ENCODE assay signal across 17 mouse cellular contexts in genomic region chr14:118237786-118238185, GRCm38 (mm10). TPM values are rescaled to one million over a fixed set of nuclear protein-coding genes. Genes with fewer than 3 reads are reported as not detected.
A peak's percentile ranks its signal among the peaks of the same experiment; 100 is the strongest.
DNase-seq lines count a peak whose midpoint lies in the region; ATAC-seq lines count a peak whose summit lies in the region.
"Had no signal": no experiment of that assay in that cellular context is flagged by ENCODE, and none has a peak within 500 bp of the region (broad histone marks: within the 10 kb centered on the region; RNA-seq: fewer than 3 reads in every experiment).

No protein-coding gene starts in this region.

- H3K4me3 ChIP-seq in lung, embryonic 15.5 days: no peak overlapping the region
- H3K4me3 ChIP-seq in hindbrain, embryonic 11.5 days (ENCODE audit: low read depth, low read length): peak overlapping the region; percentile 74
- H3K4me3 ChIP-seq in midbrain, embryonic 16.5 days (ENCODE audit: low read depth, low read length): peak overlapping the region; percentile 59

- H3K27me3 ChIP-seq in lung, embryonic 15.5 days: peaks cover 74% of the 10 kb centered on the region
- peaks cover 19% of the 10 kb centered on the region for H3K27me3 ChIP-seq in hindbrain, embryonic 11.5 days (ENCODE audit: control insufficient read depth, insufficient read depth, low read length)
- peaks cover 5% of the 10 kb centered on the region for H3K27me3 ChIP-seq in midbrain, embryonic 16.5 days (ENCODE audit: control insufficient read depth, insufficient read depth, low read depth, low read length)

- H3K27ac ChIP-seq in lung, embryonic 15.5 days: no peak overlapping the region
- no peak overlapping the region for H3K27ac ChIP-seq in hindbrain, embryonic 11.5 days (ENCODE audit: low read depth, low read length)
- H3K27ac ChIP-seq in midbrain, embryonic 16.5 days (ENCODE audit: low read length): peak overlapping the region; percentile 57; the same call in 1 of the 2 replicates
- H3K27ac ChIP-seq: limb, embryonic 10.5 days had no signal

- no peaks in the 10 kb centered on the region for H3K36me3 ChIP-seq in lung, embryonic 15.5 days
- no peaks in the 10 kb centered on the region for H3K36me3 ChIP-seq in hindbrain, embryonic 11.5 days (ENCODE audit: control insufficient read depth, insufficient read depth, low read length)
- no peaks in the 10 kb centered on the region for H3K36me3 ChIP-seq in midbrain, embryonic 16.5 days (ENCODE audit: control insufficient read depth, insufficient read depth, low read length)
- H3K36me3 ChIP-seq: limb, embryonic 10.5 days had no signal

- WGBS in lung, embryonic 15.5 days: 7% methylated on average over 6 of the region's 6 CpGs
- WGBS in hindbrain, embryonic 11.5 days: 4% methylated on average over 6 of the region's 6 CpGs
- 5% methylated on average over 6 of the region's 6 CpGs for WGBS in midbrain, embryonic 16.5 days

- DNase-seq in lung, adult 18-20 months: no peak
- DNase-seq in hindbrain, embryonic 11.5 days (ENCODE audit: low spot score): peak; percentile 20
- no peak for DNase-seq in adrenal gland, postnatal 10 days
- DNase-seq in lung, postnatal 14 days: no peak
- DNase-seq in lung, postnatal 25 days (ENCODE audit: low spot score): no peak
- DNase-seq in right cerebral cortex, adult 18-20 months: no peak
- DNase-seq: gastrocnemius, postnatal 25 days; kidney, adult 18-20 months; lung, adult 2 months; right cerebral cortex, postnatal 14 days had no signal

- H3K4me2 ChIP-seq in lung, embryonic 15.5 days: peak overlapping the region; percentile 92; the same call in 1 of the 2 replicates
- peak overlapping the region; percentile 87 for H3K4me2 ChIP-seq in hindbrain, embryonic 11.5 days (replicated peaks; ENCODE audit: low read depth, low read length)
- H3K4me2 ChIP-seq in midbrain, embryonic 16.5 days (ENCODE audit: low read length): peak overlapping the region; percentile 92

- no peak for ATAC-seq in lung, embryonic 15.5 days (ENCODE audit: borderline replicate concordance, extremely low read depth, low FRiP score, low TSS enrichment)
- no peak for ATAC-seq in hindbrain, embryonic 11.5 days (ENCODE audit: low FRiP score)
- ATAC-seq in midbrain, embryonic 16.5 days: no peak

- H3K9ac ChIP-seq in lung, embryonic 15.5 days: no peak overlapping the region
- peak overlapping the region; percentile 23; the same call in 1 of the 2 replicates for H3K9ac ChIP-seq in hindbrain, embryonic 11.5 days (ENCODE audit: low read depth, low read length)
- no peak overlapping the region for H3K9ac ChIP-seq in midbrain, embryonic 16.5 days (ENCODE audit: low read depth, low read length)

- peaks cover 32% of the 10 kb centered on the region for H3K4me1 ChIP-seq in lung, embryonic 15.5 days
- H3K4me1 ChIP-seq in hindbrain, embryonic 11.5 days (replicated peaks; ENCODE audit: control insufficient read depth, insufficient read depth, low read length): no peaks in the 10 kb centered on the region; the same call in 1 of the 2 replicates
- peaks cover 23% of the 10 kb centered on the region for H3K4me1 ChIP-seq in midbrain, embryonic 16.5 days (ENCODE audit: control insufficient read depth, insufficient read depth, low read length)

- no peaks in the 10 kb centered on the region for H3K9me3 ChIP-seq in lung, embryonic 15.5 days
- H3K9me3 ChIP-seq in hindbrain, embryonic 11.5 days (ENCODE audit: control insufficient read depth, low read length): no peaks in the 10 kb centered on the region
- H3K9me3 ChIP-seq in midbrain, embryonic 16.5 days (replicated peaks; ENCODE audit: control insufficient read depth, low read length, poor library complexity, severe bottlenecking): peaks cover 2% of the 10 kb centered on the region; the same call in 1 of the 2 replicates
- H3K9me3 ChIP-seq: limb, embryonic 10.5 days had no signal

RNA-seq across cellular contexts. Expression of gene Sox21, which starts 1.0 kb away (rescaled TPM):
- 0.72 and 0.96 TPM in 2 replicates for polyA plus RNA-seq in lung, embryonic 15.5 days (2015; fragmentation: Nextera tagmentation; extraction: Ambion mirVana)
- polyA plus RNA-seq in hindbrain, embryonic 11.5 days (2014; fragmentation: Nextera tagmentation; extraction: Ambion mirVana): 10.7 and 12.6 TPM in 2 replicates
- 6.4 and 8.0 TPM in 2 replicates for polyA plus RNA-seq in midbrain, embryonic 16.5 days (2015; fragmentation: Nextera tagmentation; extraction: Ambion mirVana)
- total RNA-seq in adrenal gland, postnatal 10 days (2021): not detected
- total RNA-seq: gastrocnemius, postnatal 25 days had no signal
- polyA plus RNA-seq: heart, postnatal 0 days; testis, adult 2 months had no signal

RNA-seq across cellular contexts. Expression of gene Gm9376, which starts 29.0 kb away (rescaled TPM):
- polyA plus RNA-seq in lung, embryonic 15.5 days (2015; fragmentation: Nextera tagmentation; extraction: Ambion mirVana): not detected in 2 replicates
- polyA plus RNA-seq in hindbrain, embryonic 11.5 days (2014; fragmentation: Nextera tagmentation; extraction: Ambion mirVana): not detected in 2 replicates
- not detected in 2 replicates for polyA plus RNA-seq in midbrain, embryonic 16.5 days (2015; fragmentation: Nextera tagmentation; extraction: Ambion mirVana)
- total RNA-seq in adrenal gland, postnatal 10 days (2021): not detected
- total RNA-seq: gastrocnemius, postnatal 25 days; layer of hippocampus, adult 2 months had no signal
- polyA plus RNA-seq: C2C12; heart, postnatal 0 days; limb, embryonic 10.5 days; lung, adult 2 months; testis, adult 2 months had no signal
